Mouse (Mus musculus) brain, embryonic 18.5 days (tissue): Measurements from ENCODE around the gene Khdc1a.
"Not testable (repeated sequence)": the region's sequence is repeated elsewhere in the genome, so short reads cannot be mapped to it uniquely, and the experiment has no call there.

ENCODE experiments used
- DNase-seq: peaks from one replicate; pipeline ENCODE4 v3.0.0-alpha.2; 2012; ENCODE audit warnings: low read depth, low spot score

Gene Khdc1a

DNA sequence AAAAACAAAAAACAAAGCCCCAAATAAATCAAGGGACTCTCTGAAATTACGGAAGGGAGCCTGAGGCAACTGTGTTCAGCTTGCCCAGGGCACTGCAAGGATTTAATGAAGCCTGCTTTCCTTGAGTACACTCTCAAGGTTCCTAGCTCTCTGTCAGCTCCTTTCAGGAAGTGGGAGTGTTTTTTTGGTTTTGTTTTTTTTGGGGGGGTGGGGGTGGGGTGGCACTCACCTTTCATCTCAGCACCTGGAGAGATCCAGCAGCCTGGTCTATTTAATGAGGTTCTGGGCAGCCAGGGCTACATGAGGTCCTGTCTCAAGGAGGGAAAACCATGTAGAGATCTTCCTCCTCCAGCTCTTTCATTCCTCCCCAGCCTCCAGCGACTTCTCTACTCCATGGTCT is at the start of gene Khdc1a:
Khdc1a (plus strand) TSS at position 301 of the 400 bp plus-strand sequence.
- no peak for DNase-seq

DNA sequence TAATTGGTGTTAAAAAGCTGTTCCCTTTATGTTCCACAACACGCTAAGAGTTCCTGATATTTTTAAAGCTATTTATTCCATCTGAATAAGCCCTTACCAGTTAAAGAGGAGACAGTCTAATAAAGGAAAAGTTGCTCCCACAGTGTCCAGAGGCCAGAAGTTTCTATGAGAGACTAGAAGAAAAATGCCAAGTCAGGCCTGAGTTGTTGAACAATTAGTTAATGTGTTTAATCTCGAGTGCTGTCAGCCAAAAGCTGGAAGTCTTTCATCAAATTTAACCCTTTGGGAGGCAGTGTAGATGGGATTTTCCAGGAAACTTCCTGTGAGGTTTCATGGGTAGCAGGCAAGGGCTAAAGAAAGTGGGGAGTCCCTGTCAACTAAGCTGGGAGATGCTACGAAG is 49.6 kb upstream of the Khdc1a start:
- DNase-seq = no peak

DNA sequence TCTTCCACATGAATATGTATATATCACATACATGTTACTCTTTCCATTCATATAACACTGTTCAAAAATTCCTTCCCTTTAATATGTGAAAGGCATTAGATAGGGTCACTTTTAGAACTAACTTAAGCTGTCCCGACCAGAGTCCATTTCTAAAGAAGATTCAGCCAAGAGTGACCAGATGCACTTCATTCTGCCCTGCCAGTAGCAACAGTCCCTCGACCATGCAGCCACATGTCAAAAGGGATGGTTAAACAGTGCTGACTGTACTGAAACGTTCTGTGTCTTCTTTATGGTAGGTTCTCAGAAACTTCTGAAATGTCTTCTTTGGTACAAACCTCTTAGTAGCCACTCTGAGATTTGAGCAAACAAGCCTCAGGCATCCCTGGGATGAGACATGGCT is 47.8 kb upstream of the Khdc1a start:
- no peak for DNase-seq

DNA sequence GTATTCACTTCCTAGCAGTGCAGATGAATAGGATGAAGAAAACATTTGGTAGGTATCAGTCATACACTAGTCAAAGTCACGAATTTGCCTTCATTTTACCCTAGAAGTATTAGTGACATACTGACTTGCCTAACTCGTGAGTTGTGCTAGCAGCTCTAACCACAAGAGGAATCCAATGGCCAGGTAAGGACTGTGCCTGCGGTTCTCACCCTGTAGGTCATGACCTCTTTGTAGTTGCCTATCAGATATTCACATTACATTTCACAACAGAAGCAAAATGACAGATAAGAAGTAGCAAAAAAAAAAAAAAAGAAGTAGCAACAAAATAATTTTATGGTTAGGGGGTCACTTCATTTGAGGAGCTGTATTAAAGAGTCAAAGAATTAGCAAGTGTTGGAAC is 45.3 kb upstream of the Khdc1a start:
- DNase-seq = no peak

DNA sequence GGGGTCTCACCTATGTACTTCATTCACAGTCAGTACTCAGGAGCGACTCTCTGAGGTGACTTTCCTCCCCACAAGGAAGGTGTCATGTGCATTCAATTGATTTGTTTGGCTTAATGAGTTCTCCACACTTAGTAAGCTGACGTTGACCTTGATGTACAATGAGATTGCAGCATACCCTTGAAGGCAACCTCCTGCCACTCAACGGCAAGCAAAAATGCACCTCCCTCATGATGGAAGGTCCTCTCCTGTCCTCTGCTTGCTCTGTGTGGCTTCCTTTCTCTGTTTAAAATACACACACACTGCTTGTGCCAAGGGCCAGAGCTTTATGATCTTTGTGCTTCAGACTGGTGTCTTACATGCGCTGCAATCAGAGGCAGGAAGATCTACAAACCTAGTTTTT is 44.8 kb upstream of the Khdc1a start:
- no peak for DNase-seq

DNA sequence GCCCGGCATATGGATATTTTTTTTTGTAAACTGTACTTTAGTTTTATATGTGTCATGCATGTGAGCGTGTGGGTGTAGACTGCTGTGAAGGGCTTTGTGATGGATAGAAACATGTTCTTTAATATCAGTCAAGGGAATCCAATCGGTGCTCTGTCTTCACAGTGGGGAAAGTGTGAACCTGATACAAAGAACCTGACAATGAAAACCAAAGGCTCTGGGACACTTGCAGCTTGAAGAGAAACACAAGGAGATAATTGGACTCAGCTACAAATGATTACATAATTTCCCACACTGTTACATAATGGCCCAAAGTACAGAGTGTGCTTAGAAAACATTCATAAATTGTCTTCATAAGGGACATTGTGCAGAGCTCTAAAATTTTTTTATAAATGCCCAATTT is 44.0 kb upstream of the Khdc1a start:
- DNase-seq = no peak

DNA sequence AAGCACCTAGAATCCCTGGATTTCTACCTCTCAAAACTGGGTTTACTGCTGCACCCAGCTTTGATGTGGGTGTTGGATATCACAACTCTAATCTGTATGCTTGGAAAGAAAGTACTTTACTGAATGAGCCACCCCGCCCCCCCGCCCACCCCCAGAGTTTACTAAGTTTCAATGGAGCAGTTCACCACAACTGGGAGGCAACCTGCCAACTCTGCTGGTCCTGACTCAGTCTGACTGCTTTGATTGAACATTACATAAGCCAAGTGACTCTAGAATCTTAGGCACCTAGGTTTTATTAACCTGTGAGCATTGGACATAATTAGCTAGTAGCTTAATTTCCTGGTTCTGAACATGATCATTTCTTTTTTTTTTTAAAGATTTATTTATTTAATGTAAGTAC is 35.1 kb upstream of the Khdc1a start:
- no peak for DNase-seq

DNA sequence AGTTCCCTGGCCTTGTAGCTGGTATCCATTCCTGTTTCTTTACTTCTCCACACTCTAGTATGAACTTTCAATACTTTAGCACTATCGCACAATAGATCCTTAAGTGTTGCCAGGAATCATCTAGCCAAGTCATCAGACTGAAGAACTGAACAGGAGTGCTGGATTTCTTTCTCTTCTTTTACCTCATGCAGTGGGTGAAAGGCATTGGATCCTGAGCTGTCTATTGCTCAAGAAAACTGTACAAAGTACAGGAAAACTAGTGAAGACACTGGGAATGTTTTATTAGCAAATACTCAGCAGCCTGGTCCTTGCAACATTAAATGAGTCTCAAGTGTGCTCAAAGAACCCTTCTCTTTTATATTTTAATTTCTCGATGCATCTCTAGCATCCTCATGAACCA is 33.7 kb upstream of the Khdc1a start:
- no peak for DNase-seq

DNA sequence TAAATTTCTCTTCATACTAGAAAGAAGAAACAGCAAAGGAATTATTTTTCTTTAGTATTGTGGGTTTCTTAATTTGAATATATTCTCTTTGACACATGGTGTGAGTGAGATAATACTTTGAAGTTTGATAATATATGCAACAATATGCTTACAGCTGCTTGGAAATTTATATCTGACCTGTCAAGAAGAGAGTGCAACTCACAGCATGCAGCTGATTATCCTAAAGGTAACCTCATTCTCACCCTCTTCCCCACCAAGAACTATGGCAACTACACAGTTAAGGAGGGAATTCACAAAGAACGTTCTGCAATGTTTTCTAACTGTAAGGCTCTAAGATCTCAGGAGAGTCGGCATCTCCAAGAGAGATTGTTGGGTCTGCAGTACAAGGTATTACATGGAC is 33.1 kb upstream of the Khdc1a start:
- no peak for DNase-seq

GRCm38 (mm10) chr1:21318202-21318601 is 31.2 kb upstream of the Khdc1a start:
- no peak for DNase-seq

DNA sequence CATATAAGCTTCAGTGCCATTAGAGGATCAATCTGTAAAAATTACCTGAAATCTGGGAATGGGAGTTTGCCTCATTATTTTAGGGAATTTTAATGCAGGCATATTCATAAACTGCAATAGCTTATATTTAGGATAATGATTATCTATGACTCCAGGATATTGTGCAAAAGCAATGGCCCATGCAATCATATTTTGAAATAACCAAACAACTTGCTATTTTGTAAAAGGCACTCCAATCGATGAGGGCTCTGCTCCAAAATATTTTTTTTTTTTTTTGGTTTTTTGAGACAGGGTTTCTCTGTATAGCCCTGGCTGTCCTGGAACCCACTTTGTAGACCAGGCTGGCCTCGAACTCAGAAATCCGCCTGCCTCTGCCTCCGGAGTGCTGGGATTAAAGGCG is 29.2 kb upstream of the Khdc1a start:
- DNase-seq = not testable (repeated sequence)

DNA sequence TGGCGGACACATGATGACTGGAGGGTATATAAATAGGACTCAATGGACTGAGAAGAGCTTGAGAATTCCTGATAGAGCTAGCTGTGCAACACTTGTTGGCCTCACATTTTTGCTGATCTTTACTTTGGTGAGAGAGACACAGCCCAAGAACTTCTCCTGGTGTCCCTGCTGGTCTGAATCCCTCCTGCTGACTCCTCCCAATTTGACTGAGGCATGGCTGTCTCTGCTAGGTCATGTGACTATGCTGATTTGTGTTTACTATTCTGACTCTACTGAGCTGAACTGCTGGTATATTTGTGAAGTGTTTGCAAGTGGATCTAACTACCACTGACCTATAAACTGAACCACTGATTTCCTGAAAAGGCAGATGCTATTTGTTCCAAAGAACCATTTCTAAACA is 27.8 kb upstream of the Khdc1a start:
- no peak for DNase-seq

DNA sequence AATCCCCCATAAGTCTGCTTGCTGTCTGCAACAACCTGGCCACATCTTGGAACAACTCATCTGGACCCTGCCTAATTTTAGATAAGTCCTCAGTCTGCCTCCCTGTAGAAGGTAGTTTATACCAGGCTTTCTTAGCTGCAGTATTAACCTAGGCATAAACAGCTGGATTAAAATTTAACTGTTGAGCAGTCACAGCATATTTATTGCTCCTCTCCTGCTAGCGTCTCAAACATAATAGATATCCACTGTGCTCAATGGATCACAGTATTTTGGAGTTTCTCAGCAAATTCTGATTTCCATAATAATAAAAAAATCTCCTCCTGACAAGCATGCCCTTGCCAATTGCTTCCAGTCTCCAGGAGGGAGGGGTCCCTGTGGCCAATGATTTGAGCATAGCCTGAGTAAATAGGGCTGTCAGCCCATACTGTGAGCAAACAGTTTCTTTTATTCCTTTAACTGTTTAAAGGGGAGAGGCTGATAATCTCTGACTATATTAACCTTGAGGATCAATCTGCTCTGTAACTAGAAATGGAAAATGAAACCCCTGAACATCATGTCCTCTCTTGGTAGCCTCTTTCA is 25.4 kb upstream of the Khdc1a start:
- DNase-seq = no peak

DNA sequence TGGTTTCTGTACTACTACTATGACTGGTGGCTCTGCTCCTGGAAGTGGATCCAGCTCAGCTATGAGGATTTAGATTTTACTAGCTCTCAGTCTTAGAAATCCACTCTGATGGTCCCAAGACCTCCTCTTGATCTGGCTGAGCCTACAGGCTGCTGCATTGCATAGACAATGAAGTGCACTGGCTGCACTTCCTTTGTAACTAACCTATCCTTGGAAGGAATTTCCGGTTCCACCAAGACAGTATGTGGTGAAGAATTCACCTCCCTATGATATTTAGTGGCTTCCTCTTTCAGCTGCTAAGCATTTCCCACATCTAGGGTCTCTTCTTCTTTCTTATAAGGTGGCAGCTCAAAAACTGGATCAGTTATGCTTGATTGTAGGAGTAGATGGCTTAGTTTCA is 24.8 kb upstream of the Khdc1a start:
- no peak for DNase-seq

- DNase-seq = no peak
Observed at GRCm38 (mm10) chr1:21326733-21327132, 22.7 kb upstream of the Khdc1a start.

DNA sequence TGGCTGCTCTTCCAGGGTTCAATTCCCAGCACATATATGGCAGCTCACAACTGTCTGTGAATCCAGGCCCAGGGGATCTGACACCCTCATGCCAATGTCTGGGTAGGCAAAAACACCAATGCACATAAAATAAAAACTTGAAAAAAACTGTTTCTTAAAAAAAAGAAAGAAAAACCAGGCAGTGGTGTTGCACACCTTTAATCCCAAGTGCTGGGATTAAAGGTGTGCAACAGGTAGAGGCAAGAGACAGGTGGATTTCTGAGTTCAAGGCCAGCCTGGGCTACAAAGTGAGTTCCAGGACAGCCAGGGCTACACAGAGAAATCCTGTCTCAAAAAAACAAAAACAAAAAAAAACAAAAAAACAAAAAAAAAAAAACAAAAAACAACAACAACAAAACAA is 18.3 kb upstream of the Khdc1a start:
- not testable (repeated sequence) for DNase-seq

GRCm38 (mm10) chr1:21333222-21333973 is 16.0 kb upstream of the Khdc1a start:
- DNase-seq = no peak

DNA sequence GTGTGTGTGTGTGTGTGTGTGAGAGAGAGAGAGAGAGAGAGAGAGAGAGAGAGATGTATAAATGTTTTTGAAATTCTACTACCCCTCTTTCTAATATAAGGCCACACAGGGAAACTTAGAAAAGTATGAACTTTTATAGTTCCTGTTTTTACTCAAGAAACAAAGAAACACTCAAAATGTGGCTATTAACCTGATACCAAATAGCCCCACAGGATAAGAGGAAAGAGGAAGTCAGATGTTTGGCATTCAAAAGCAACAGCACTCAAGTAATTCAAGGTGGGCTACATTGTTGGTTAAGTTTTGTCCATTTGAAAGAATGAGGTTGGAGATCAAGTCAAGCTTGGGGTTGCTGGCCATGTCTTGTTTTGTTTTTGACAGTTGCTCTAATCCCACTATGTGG is 13.6 kb upstream of the Khdc1a start:
- no peak for DNase-seq

GRCm38 (mm10) chr1:21340745-21341144 is 8.7 kb upstream of the Khdc1a start:
- DNase-seq = no peak

GRCm38 (mm10) chr1:21344253-21344652 is 5.2 kb upstream of the Khdc1a start:
- peak; percentile 2 for DNase-seq

- DNase-seq = not testable (repeated sequence)
Observed at GRCm38 (mm10) chr1:21344752-21345151, 4.7 kb upstream of the Khdc1a start.

DNA sequence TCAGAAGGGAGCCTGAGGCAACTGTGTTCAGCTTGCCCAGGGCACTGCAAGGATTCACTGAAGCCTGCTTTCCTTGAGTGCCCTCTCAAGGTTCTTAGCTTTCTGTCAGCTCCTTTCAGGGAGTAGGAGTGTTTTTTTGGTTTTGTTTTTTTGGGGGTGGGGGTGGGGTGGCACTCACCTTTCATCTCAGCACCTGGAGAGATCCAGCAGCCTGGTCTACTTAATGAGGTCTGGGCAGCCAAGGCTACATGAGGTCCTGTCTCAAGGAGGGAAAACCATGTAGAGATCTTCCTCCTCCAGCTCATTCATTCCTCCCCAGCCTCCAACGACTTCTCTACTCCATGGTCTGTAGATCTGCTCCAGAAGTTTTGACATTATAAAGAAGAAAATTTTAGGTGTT is 18.6 kb downstream of the Khdc1a start, which contains the start of gene Khdc1c:
Khdc1c (plus strand) TSS at position 301 of the 400 bp plus-strand sequence.
- not testable (repeated sequence) for DNase-seq

DNA sequence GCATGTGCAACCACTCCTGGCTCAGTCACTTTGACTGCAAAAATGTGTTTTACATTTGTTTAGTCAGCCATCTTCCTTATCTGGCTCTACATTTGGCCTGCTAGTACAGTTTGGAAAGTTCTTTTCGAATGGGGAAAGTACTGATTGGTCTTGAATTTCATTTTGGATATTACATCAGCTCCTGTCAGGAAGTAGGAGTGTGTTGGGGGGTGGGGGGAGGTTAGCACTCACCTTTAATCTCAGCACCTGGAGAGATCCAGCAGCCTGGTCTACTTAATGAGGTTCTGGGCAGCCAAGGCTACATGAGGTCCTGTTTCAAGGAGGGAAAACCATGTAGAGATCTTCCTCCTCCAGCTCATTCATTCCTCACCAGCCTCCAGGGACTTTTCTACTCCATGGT is 33.8 kb downstream of the Khdc1a start, which contains the start of gene Khdc1b:
Khdc1b (plus strand) TSS at position 301 of the 400 bp plus-strand sequence.
- DNase-seq = no peak
